8 mouse cellular contexts compared by ENCODE assay signal in the genomic region with DNA sequence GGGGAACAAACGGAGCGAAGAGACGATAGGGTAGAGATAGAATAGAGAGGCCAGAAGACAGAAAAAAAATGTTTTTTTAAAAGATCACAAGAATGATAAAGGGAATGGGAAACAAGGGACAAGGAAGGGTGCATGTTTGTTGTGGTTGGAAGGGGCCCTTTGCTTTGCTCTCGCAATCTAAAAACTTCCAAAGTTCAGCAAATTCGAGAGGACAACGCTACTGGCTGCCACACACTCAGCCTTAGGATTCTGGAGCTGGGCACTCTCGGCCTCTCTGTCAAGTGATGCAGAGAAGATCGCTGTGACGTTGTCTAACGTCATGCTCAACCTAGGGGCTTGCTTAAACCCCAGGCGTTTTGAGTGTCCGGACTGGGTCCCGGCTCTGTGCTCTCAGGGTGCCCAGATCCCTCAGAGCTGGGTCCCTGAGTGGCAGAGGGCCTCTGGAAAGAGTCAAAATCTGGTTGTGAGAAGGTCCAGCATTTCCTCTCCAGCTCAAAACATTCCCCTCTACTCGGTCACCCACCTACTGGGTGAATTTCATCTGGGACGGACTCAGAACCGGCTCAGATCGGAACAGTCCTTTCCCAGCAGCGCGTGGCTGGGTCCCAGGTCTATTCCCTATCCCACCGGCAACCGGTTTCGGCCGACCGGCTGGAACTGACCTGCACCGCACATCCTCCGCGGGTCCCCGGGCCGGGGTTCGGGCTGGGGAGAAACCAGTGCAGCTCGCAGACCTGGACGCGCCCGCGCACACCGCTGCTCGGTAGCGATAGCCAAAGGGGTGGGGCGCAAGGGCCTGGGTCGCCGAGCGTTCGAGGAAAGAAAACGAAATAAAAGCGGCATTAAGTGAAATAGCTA. TPM values are rescaled to one million over a fixed set of nuclear protein-coding genes. Genes with fewer than 3 reads are reported as not detected.
A peak's percentile ranks its signal among the peaks of the same experiment; 100 is the strongest.
DNase-seq lines count a peak whose midpoint lies in the region; ATAC-seq lines count a peak whose summit lies in the region.

No protein-coding gene starts in this region.

- H3K4me2 ChIP-seq in intestine, embryonic 16.5 days (ENCODE audit: low read depth, low read length), result peak overlapping the region; percentile 44; the same call in 1 of the 2 replicates
- H3K4me2 ChIP-seq in midbrain, embryonic 15.5 days, result peak overlapping the region; percentile 41

- DNase-seq in adrenal gland, adult 2 months, result peak; percentile 29
- DNase-seq in adrenal gland, adult 8-10 months, result no peak
- DNase-seq in urinary bladder, postnatal 25 days (ENCODE audit: low spot score), result peak; percentile 11
- DNase-seq in urinary bladder, postnatal 36 days (ENCODE audit: low spot score in 2 of 2), result no peak
- DNase-seq in urinary bladder, postnatal 10 days (ENCODE audit: low spot score), result no peak
- DNase-seq in yolk sac, embryonic 10.5 days (ENCODE audit: low spot score), result no peak

- WGBS in intestine, embryonic 16.5 days, result 2% methylated on average over 45 of the region's 45 CpGs
- under 1% methylated on average over 45 of the region's 45 CpGs for WGBS in midbrain, embryonic 15.5 days

- no peaks in the 10 kb centered on the region for H3K36me3 ChIP-seq in intestine, embryonic 16.5 days (ENCODE audit: control insufficient read depth, insufficient read depth, low read length)
- no peaks in the 10 kb centered on the region for H3K36me3 ChIP-seq in midbrain, embryonic 15.5 days (replicated peaks)

- H3K4me1 ChIP-seq in intestine, embryonic 16.5 days (ENCODE audit: control insufficient read depth, insufficient read depth, low read length), result peaks cover 25% of the 10 kb centered on the region
- peaks cover 30% of the 10 kb centered on the region for H3K4me1 ChIP-seq in midbrain, embryonic 15.5 days

- peak overlapping the region; percentile 36; the same call in 1 of the 2 replicates for H3K4me3 ChIP-seq in intestine, embryonic 16.5 days (ENCODE audit: low read length)
- peak overlapping the region; percentile 23 for H3K4me3 ChIP-seq in midbrain, embryonic 15.5 days

- H3K27me3 ChIP-seq in intestine, embryonic 16.5 days (replicated peaks; ENCODE audit: control insufficient read depth, insufficient read depth, low read length), result peaks cover 96% of the 10 kb centered on the region
- H3K27me3 ChIP-seq in midbrain, embryonic 15.5 days (replicated peaks), result peaks cover 80% of the 10 kb centered on the region

- H3K9ac ChIP-seq in intestine, embryonic 16.5 days (ENCODE audit: low read depth, low read length), result no peak overlapping the region
- H3K9ac ChIP-seq in midbrain, embryonic 15.5 days, result no peak overlapping the region

- H3K27ac ChIP-seq in intestine, embryonic 16.5 days (ENCODE audit: low read length), result no peak overlapping the region
- no peak overlapping the region for H3K27ac ChIP-seq in midbrain, embryonic 15.5 days

- no peak for ATAC-seq in intestine, embryonic 16.5 days
- ATAC-seq in midbrain, embryonic 15.5 days (replicated peaks), result no peak

- H3K9me3 ChIP-seq in intestine, embryonic 16.5 days (ENCODE audit: control insufficient read depth, low read length), result no peaks in the 10 kb centered on the region
- H3K9me3 ChIP-seq in midbrain, embryonic 15.5 days, result no peaks in the 10 kb centered on the region

RNA-seq across cellular contexts. Expression of a gene that starts 3.3 kb away (rescaled TPM):
- under 1 TPM in 1 of 2 experiments, not detected in 1; 0.38 TPM for total RNA-seq in adrenal gland, adult 2 months (2021)
- 0.23 and 0.51 TPM in 2 replicates for polyA plus RNA-seq in adrenal gland, adult 2 months (2012; rRNA removed)
- total RNA-seq in adrenal gland, adult 8-10 months (2022), result under 1 TPM in 2 of 4 experiments, not detected in 2; 0.46 to 0.62 TPM
- not detected in 2 replicates for polyA plus RNA-seq in intestine, embryonic 16.5 days (2015; fragmentation: Nextera tagmentation; extraction: Ambion mirVana)
- 1.1 and 3.2 TPM in 2 replicates for polyA plus RNA-seq in midbrain, embryonic 15.5 days (2015; fragmentation: Nextera tagmentation; extraction: Ambion mirVana)

RNA-seq across cellular contexts. Expression of a gene that starts 37.1 kb away (rescaled TPM):
- 100 to 1,000 TPM; 276 to 325 TPM for total RNA-seq in adrenal gland, adult 2 months (2021)
- polyA plus RNA-seq in adrenal gland, adult 2 months (2012; rRNA removed), result 6.8 and 9.0 TPM in 2 replicates
- 100 to 1,000 TPM; 269 to 308 (median 290) TPM for total RNA-seq in adrenal gland, adult 8-10 months (2022)
- 689 and 790 TPM in 2 replicates for polyA plus RNA-seq in intestine, embryonic 16.5 days (2015; fragmentation: Nextera tagmentation; extraction: Ambion mirVana)
- 375 and 382 TPM in 2 replicates for polyA plus RNA-seq in midbrain, embryonic 15.5 days (2015; fragmentation: Nextera tagmentation; extraction: Ambion mirVana)

RNA-seq across cellular contexts. Expression of a gene that starts 52.9 kb away (rescaled TPM):
- total RNA-seq in adrenal gland, adult 2 months (2021), result 1 to 10 TPM; 2.4 to 2.5 TPM
- polyA plus RNA-seq in adrenal gland, adult 2 months (2012; rRNA removed), result 0.36 and 0.87 TPM in 2 replicates
- 1 to 10 TPM in 2 of 4 experiments, under 1 TPM in 2; 0.62 to 3.5 (median 1.5) TPM for total RNA-seq in adrenal gland, adult 8-10 months (2022)
- 0.83 and 1.9 TPM in 2 replicates for polyA plus RNA-seq in intestine, embryonic 16.5 days (2015; fragmentation: Nextera tagmentation; extraction: Ambion mirVana)
- 3.8 and 5.0 TPM in 2 replicates for polyA plus RNA-seq in midbrain, embryonic 15.5 days (2015; fragmentation: Nextera tagmentation; extraction: Ambion mirVana)

Comparison
In these comparisons a context has a peak if more than half of its experiments do, and no peak if none do; other contexts are left out.
1. DNase-seq: peak in adrenal gland, adult 2 months (single experiment) and urinary bladder, postnatal 25 days (single experiment); none in adrenal gland, adult 8-10 months (single experiment), urinary bladder, postnatal 36 days (0 of 2), urinary bladder, postnatal 10 days (single experiment) and yolk sac, embryonic 10.5 days (single experiment).
2. RNA of a gene that starts 37.1 kb away (polyA plus RNA-seq): 689 to 790 TPM in intestine, embryonic 16.5 days and 375 to 382 TPM in midbrain, embryonic 15.5 days; 6.8 to 9.0 TPM in adrenal gland, adult 2 months; every median in the first group is over 10 times any median in the second.